Mouse (Mus musculus) spleen, adult 2 months (tissue): ENCODE measurements around the gene Atp7a. TPM values are rescaled to one million over a fixed set of nuclear protein-coding genes. Genes with fewer than 3 reads are reported as not detected.

Experiments used
- DNase-seq, 2 experiments: peaks; one replicate each; pipeline versions ENCODE4 v3.0.0 to v3.0.0-alpha.2; 2012 to 2021; ENCODE audit warnings: low spot score in 2 of 2, low read depth in 1 of 2
- H3K27ac ChIP-seq: fragments of 200-500 bp; 2 replicates; pipeline ENCODE4 v1.5.1; 2012; ENCODE audit warnings: low read length, inconsistent platforms; ENCODE audit not compliant: insufficient read depth
- H3K27me3 ChIP-seq: fragments of 200-500 bp; 2 replicates; pipeline ENCODE4 v1.6.1; 2012; ENCODE audit warnings: mild to moderate bottlenecking, moderate library complexity, low read length, inconsistent platforms; ENCODE audit not compliant: control insufficient read depth, insufficient read depth
- H3K36me3 ChIP-seq: fragments of 200-500 bp; 2 replicates; pipeline ENCODE4 v1.6.1; 2012; ENCODE audit warnings: mild to moderate bottlenecking, low read length, inconsistent platforms; ENCODE audit not compliant: control insufficient read depth, insufficient read depth
- H3K4me1 ChIP-seq: fragments of 200-500 bp; 2 replicates; pipeline ENCODE4 v1.6.1; 2011; ENCODE audit warnings: inconsistent platforms; ENCODE audit not compliant: control insufficient read depth, insufficient read depth, insufficient read length
- H3K4me3 ChIP-seq: fragments of 200-500 bp; 2 replicates; pipeline ENCODE4 v1.5.1; 2011; ENCODE audit warnings: mild to moderate bottlenecking, inconsistent platforms; ENCODE audit not compliant: insufficient read depth, insufficient read length; ENCODE audit errors: extremely low read depth
- CTCF ChIP-seq: fragments of 200-500 bp; IDR thresholded peaks from 2 replicates; pipeline ENCODE4 v1.5.1; 2011; ENCODE audit warnings: mild to moderate bottlenecking, inconsistent platforms; ENCODE audit not compliant: insufficient read depth, insufficient read length, insufficient replicate concordance; ENCODE audit errors: extremely low read depth
- POLR2A ChIP-seq: fragments of 200-500 bp; IDR thresholded peaks from 2 replicates; pipeline ENCODE4 v1.6.1; 2011; ENCODE audit warnings: low read depth, low read length, inconsistent platforms
- WGBS: fragments of 180-500 bp; shearing (Covaris S2); methylation state at CpG from one replicate; pipeline ENCODE4 v1.1.7; 2018; 5-methylcytosine and 5-hydroxymethylcytosine counted together
- polyA plus RNA-seq: library from polyadenylated mRNA; depleted of rRNA; stranded (reverse); fragments of >200 nt; gene quantifications from 2 replicates; pipeline ENCODE4 v1.2.3, GENCODE M21; 2012

The Atp7a gene
- polyA plus RNA-seq, 1 experiment, result 1.6 TPM

GRCm38 (mm10) chrX:106015571-106016322, 11.3 kb upstream of the Atp7a start, which contains the start of gene Cox7b:
Gene Cox7b, plus strand, starts transcription at chrX:106015700.
- peak within 1 kb of the TSS; percentile 85 for H3K4me3 ChIP-seq
- no peaks in the 10 kb centered on the region for H3K27me3 ChIP-seq
- H3K27ac ChIP-seq, result peak within 1 kb of the TSS; percentile 82
- TF ChIP-seq POLR2A (no peak; the same call in 1 of the 2 replicates), CTCF (no peak)
- H3K4me1 ChIP-seq, result no peaks in the 10 kb centered on the region
- DNase-seq, result peak; percentile 69 to 72
- no peaks in the 10 kb centered on the region for H3K36me3 ChIP-seq
- WGBS, result 19% methylated on average over 26 of the region's 26 CpGs

DNA sequence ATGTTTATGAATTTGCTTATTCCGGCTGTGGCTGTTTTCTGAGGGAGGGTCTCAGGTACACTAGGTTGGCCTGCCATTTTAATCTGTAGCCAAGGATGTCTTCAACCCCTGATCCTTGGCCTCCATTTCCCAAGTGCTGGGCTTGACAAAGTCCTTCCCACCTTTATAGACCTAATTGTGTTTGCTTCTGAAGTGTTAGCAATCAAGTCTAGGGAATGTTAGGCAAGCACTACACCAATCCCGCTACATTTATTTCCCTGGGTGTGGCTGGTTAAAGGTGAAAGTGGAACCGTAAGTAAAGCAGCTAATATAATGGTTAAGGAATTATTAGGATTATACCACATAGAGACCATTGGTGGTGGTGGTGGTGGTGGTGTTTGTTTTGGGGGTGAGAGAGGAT, 10.0 kb upstream of the Atp7a start:
- no peak overlapping the region for H3K4me3 ChIP-seq
- WGBS, result 86% methylated on average over 3 of the region's 3 CpGs

GRCm38 (mm10) chrX:106017516-106017915, 9.6 kb upstream of the Atp7a start:
- WGBS, result 80% methylated on average over 4 of the region's 4 CpGs
- H3K4me3 ChIP-seq, result no peak overlapping the region

More for the DNA sequence above, 10.0 kb upstream of the Atp7a start:
- Histone ChIP-seq H3K4me1 (no peaks in the 10 kb centered on the region), H3K36me3 (no peaks in the 10 kb centered on the region; the same call in 1 of the 2 replicates), H3K27ac (no peak overlapping the region), H3K27me3 (no peaks in the 10 kb centered on the region)
- DNase-seq, result no peak
- TF ChIP-seq POLR2A (no peak), CTCF (no peak)

GRCm38 (mm10) chrX:106027343-106027674, 233 bp downstream of the Atp7a start:
- Histone ChIP-seq H3K36me3 (no peaks in the 10 kb centered on the region), H3K27me3 (no peaks in the 10 kb centered on the region), H3K27ac (peak overlapping the region; percentile 83), H3K4me1 (no peaks in the 10 kb centered on the region; the same call in 1 of the 2 replicates), H3K4me3 (peak overlapping the region; percentile 70)
- WGBS, result 28% methylated on average over 8 of the region's 8 CpGs
- DNase-seq, result no peak
- TF ChIP-seq CTCF, result no peak
- no peak for TF ChIP-seq POLR2A

More at GRCm38 (mm10) chrX:106017516-106017915, 9.6 kb upstream of the Atp7a start:
- H3K4me1 ChIP-seq, result no peaks in the 10 kb centered on the region
- H3K27me3 ChIP-seq, result no peaks in the 10 kb centered on the region
- no peaks in the 10 kb centered on the region; the same call in 1 of the 2 replicates for H3K36me3 ChIP-seq
- no peak overlapping the region for H3K27ac ChIP-seq
- no peak for TF ChIP-seq POLR2A
- no peak for DNase-seq

DNA sequence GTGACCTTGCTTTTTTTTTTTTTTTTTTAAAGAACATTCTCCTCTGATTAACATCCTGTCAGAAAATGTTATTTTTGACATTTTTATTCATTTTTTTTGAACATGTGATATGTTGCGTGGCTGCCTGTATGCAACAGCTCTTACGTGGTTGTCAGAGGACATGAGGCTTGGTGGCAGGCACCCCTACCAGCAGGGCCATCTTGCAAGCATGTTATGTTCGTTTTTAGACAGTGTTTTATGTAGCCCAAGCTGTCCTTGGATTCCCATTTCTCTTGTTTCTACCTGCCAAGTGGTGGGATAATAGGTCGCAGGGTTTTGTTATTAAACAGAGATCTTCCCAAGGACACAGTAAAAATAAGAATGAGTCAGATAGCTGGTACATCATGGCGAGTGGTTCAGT, 3.1 kb downstream of the Atp7a start:
- H3K27me3 ChIP-seq, result no peaks in the 10 kb centered on the region
- H3K36me3 ChIP-seq, result no peaks in the 10 kb centered on the region
- 72% methylated on average over 5 of the region's 5 CpGs for WGBS
- no peak overlapping the region for H3K4me3 ChIP-seq
- no peaks in the 10 kb centered on the region; the same call in 1 of the 2 replicates for H3K4me1 ChIP-seq
- H3K27ac ChIP-seq, result no peak overlapping the region
- TF ChIP-seq POLR2A (no peak), CTCF (no peak)
- DNase-seq, result no peak

GRCm38 (mm10) chrX:106031124-106031523, 4.0 kb downstream of the Atp7a start:
- DNase-seq, result no peak
- H3K4me1 ChIP-seq, result no peaks in the 10 kb centered on the region; the same call in 1 of the 2 replicates
- TF ChIP-seq POLR2A, result no peak
- no peak for TF ChIP-seq CTCF
- H3K27me3 ChIP-seq, result no peaks in the 10 kb centered on the region
- no peaks in the 10 kb centered on the region for H3K36me3 ChIP-seq
- H3K27ac ChIP-seq, result no peak overlapping the region
- no peak overlapping the region for H3K4me3 ChIP-seq

DNA sequence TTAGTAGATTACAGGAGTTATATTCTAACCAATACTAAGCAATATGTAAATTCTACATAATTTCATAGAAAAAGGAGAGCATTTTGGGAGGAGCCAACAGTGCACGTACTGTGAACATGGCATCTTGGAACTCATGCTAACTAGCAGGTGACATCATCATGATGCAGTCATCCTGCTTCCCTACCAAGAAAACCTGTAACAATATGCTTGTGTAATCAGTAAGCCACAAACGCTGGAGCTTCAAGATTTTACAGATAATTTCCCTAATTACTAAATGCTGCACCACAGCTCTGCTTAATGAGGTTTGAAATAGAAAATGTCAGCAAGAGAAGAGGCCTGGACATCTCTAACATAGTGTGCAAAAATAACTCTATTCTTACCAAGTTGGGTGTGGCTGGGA, 8.7 kb downstream of the Atp7a start:
- TF ChIP-seq POLR2A (no peak), CTCF (no peak)
- DNase-seq, result no peak
- Histone ChIP-seq H3K27me3 (no peaks in the 10 kb centered on the region), H3K4me3 (no peak overlapping the region), H3K27ac (no peak overlapping the region), H3K36me3 (no peaks in the 10 kb centered on the region), H3K4me1 (no peaks in the 10 kb centered on the region; the same call in 1 of the 2 replicates)
- 72% methylated on average over 2 of the region's 2 CpGs for WGBS
